Comparison of ENCODE assay signal across 21 mouse cellular contexts in genomic region chr12:108193878-108194277, GRCm38 (mm10). TPM values are rescaled to one million over a fixed set of nuclear protein-coding genes. Genes with fewer than 3 reads are reported as not detected.
DNase-seq lines count a peak whose midpoint lies in the region.
"Had no signal": no experiment of that assay in that cellular context is flagged by ENCODE, and none has a peak within 500 bp of the region (broad histone marks: within the 10 kb centered on the region; RNA-seq: fewer than 3 reads in every experiment).

No protein-coding gene starts in this region.

- H3K4me1 ChIP-seq in brown adipose tissue, adult 24 weeks (ENCODE audit: control insufficient read depth, insufficient read depth, insufficient read length, low read length) = no peaks in the 10 kb centered on the region
- H3K4me1 ChIP-seq: heart, embryonic 10.5 days; limb, embryonic 10.5 days; midbrain, embryonic 15.5 days; neural tube, embryonic 15.5 days had no signal

- H3K27ac ChIP-seq in brown adipose tissue, adult 24 weeks (replicated peaks; ENCODE audit: low read depth, low read length) = peak overlapping the region; percentile 58; the same call in 1 of the 2 replicates
- H3K27ac ChIP-seq: heart, embryonic 10.5 days; limb, embryonic 10.5 days; midbrain, embryonic 15.5 days; neural tube, embryonic 15.5 days had no signal

- DNase-seq in heart, adult 8-10 months (ENCODE audit: low spot score) = peak; percentile 42
- no peak for DNase-seq in heart, postnatal 25 days (ENCODE audit: low spot score)
- peak; percentile 69 for DNase-seq in layer of hippocampus, adult 9-11 months
- DNase-seq in layer of hippocampus, postnatal 25 days (ENCODE audit: extremely low spot score in 1 of 2, low spot score in 1 of 2) = no peak
- DNase-seq in MN1 (ENCODE audit: low spot score) = peak; percentile 77
- DNase-seq in cerebellum, adult 18-20 months = no peak
- DNase-seq: adrenal gland, adult 2 months; cerebellum, postnatal 10 days; embryo, embryonic 11 days; gastrocnemius, postnatal 10 days; kidney, adult 11 months; kidney, postnatal 14 days; liver, postnatal 0 days; lung, postnatal 10 days; thymus, postnatal 25 days had no signal

- H3K4me3 ChIP-seq in brown adipose tissue, adult 24 weeks (ENCODE audit: insufficient read depth, low read depth, low read length) = no peak overlapping the region
- H3K4me3 ChIP-seq: heart, embryonic 10.5 days; limb, embryonic 10.5 days; midbrain, embryonic 15.5 days; myocyte; neural tube, embryonic 15.5 days had no signal

- intact Hi-C loops in heart, postnatal 25 days (cut with DNase I) = no loop called here

RNA-seq across cellular contexts. Expression of gene Ccnk, which starts 14.5 kb away (rescaled TPM):
- 10 to 100 TPM; 25.5 to 32.4 (median 31.1) TPM for total RNA-seq in heart, adult 8-10 months (2022)
- 10 to 100 TPM; 28.0 to 28.9 TPM for total RNA-seq in heart, postnatal 25 days (2021)
- 10 to 100 TPM; 25.6 to 33.7 TPM for total RNA-seq in layer of hippocampus, postnatal 25 days (2021)
- polyA plus RNA-seq in brown adipose tissue, adult 24 weeks (2012; ENCODE audit: insufficient read depth, insufficient read length, missing spikeins) = 9.1 and 10.9 TPM in 2 replicates

RNA-seq across cellular contexts. Expression of gene Setd3, which starts 14.8 kb away (rescaled TPM):
- total RNA-seq in heart, adult 8-10 months (2022) = 100 to 1,000 TPM in 1 of 4 experiments, 10 to 100 TPM in 3; 88.6 to 103 (median 93.1) TPM
- total RNA-seq in heart, postnatal 25 days (2021) = 10 to 100 TPM; 82.0 to 89.7 TPM
- 100 to 1,000 TPM; 127 to 136 TPM for total RNA-seq in layer of hippocampus, postnatal 25 days (2021)
- 63.3 and 70.3 TPM in 2 replicates for polyA plus RNA-seq in brown adipose tissue, adult 24 weeks (2012; ENCODE audit: insufficient read depth, insufficient read length, missing spikeins)

Comparison
In these comparisons a context has a peak if more than half of its experiments do, and no peak if none do; other contexts are left out.
1. DNase-seq: peak in heart, adult 8-10 months (single experiment), layer of hippocampus, adult 9-11 months (single experiment) and MN1 (single experiment); none in heart, postnatal 25 days (single experiment), layer of hippocampus, postnatal 25 days (0 of 2) and cerebellum, adult 18-20 months (0 of 2).